Mouse (Mus musculus) myocyte (in vitro differentiated cells): Measurements from ENCODE around the gene Pign.

ENCODE experiments used
- CEBPB ChIP-seq: IDR thresholded peaks from 2 replicates; pipeline ENCODE4 v1.6.1; 2011; ENCODE audit warnings: mild to moderate bottlenecking, moderate library complexity; ENCODE audit not compliant: poor library complexity, insufficient read depth, severe bottlenecking
- E2F4 ChIP-seq: IDR thresholded peaks from one replicate; pipeline ENCODE4 v1.6.1; 2011; ENCODE audit warnings: mild to moderate bottlenecking, control low read depth, moderate library complexity; ENCODE audit not compliant: insufficient read depth
- MYOD1 ChIP-seq, 3 experiments: IDR thresholded peaks; one replicate each; pipeline ENCODE4 v1.6.1; 2011; ENCODE audit warnings: control low read depth in 2 of 3, low read depth in 2 of 3, mild to moderate bottlenecking in 2 of 3, moderate library complexity in 1 of 3; ENCODE audit not compliant: insufficient read length in 2 of 3, control insufficient read depth in 1 of 3
- MYOG ChIP-seq, 3 experiments: IDR thresholded peaks; one replicate each; pipeline ENCODE4 v1.6.1; 2011; ENCODE audit warnings: control low read depth in 2 of 3, low read depth in 2 of 3, mild to moderate bottlenecking in 2 of 3; ENCODE audit not compliant: insufficient read length in 2 of 3, control insufficient read depth in 1 of 3, insufficient read depth in 1 of 3
- POLR2A ChIP-seq: IDR thresholded peaks from one replicate; pipeline ENCODE4 v1.6.1; 2011; ENCODE audit warnings: low read depth, mild to moderate bottlenecking, control low read depth, moderate library complexity; ENCODE audit not compliant: insufficient read length
- REST ChIP-seq: IDR thresholded peaks from one replicate; pipeline ENCODE4 v1.6.1; 2011; ENCODE audit warnings: mild to moderate bottlenecking, control low read depth, moderate library complexity; ENCODE audit not compliant: insufficient read depth, insufficient read length

DNA sequence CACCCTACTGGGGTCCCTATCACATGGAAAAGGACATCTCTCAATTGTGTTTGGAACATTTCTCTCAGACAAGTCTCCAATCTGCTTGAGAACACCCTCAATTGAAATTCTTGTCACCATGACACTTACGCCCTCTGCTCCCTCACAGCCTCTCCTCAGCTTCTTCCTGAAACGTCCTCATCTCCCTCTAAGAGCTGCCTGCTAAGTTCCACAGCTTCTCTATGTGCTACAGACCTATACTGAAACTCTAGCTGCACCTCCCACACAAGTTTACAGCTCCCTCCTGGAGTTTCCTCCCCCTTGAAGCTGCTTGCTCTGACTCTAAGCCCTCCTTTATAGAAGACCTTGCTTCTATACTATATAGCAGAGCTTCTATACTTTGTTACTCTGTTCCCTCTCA is 139.7 kb downstream of the Pign start:
- TF ChIP-seq CEBPB: no peak
- no peak for TF ChIP-seq POLR2A
- no peak for TF ChIP-seq E2F4
- no peak for TF ChIP-seq MYOG (IDR thresholded peaks at IDR 0.05; ENCODE audit: control insufficient read depth in 1 of 3, insufficient read depth in 1 of 3, insufficient read length in 2 of 3, low read depth in 2 of 3)
- TF ChIP-seq MYOD1 (IDR thresholded peaks at IDR 0.05; ENCODE audit: control insufficient read depth in 1 of 3, insufficient read length in 2 of 3, low read depth in 2 of 3): no peak
- no peak for TF ChIP-seq REST
